Mouse (Mus musculus) stomach, embryonic 16.5 days (tissue): Measurements from ENCODE around the gene Fasn. TPM values are rescaled to one million over a fixed set of nuclear protein-coding genes. Genes with fewer than 3 reads are reported as not detected.
A peak's percentile ranks its signal among the peaks of the same experiment; 100 is the strongest.
"Not testable (repeated sequence)": the region's sequence is repeated elsewhere in the genome, so short reads cannot be mapped to it uniquely, and the experiment has no call there.

Experiments
- ATAC-seq: fragments of 200-750 bp; cut with Nextera tagmentation; 2 replicates; pipeline ENCODE4 v1.8.0; 2017; ENCODE audit warnings: moderate number of reproducible peaks, moderate TSS enrichment; ENCODE audit not compliant: insufficient read depth, low FRiP score
- H3K27ac ChIP-seq: fragments of 300-500 bp; sonication (generic); 2 replicates; pipeline ENCODE4 v1.5.1; 2014; ENCODE audit warnings: low read length
- H3K27me3 ChIP-seq: fragments of 300-500 bp; sonication (generic); 2 replicates; pipeline ENCODE4 v1.6.1; 2014; ENCODE audit warnings: low read length, control low read depth, mixed read lengths; ENCODE audit not compliant: control insufficient read depth, insufficient read depth
- H3K36me3 ChIP-seq: fragments of 300-500 bp; sonication (generic); 2 replicates; pipeline ENCODE4 v1.6.1; 2014; ENCODE audit warnings: low read length; ENCODE audit not compliant: control insufficient read depth, insufficient read depth
- H3K4me1 ChIP-seq: fragments of 300-500 bp; sonication (generic); 2 replicates; pipeline ENCODE4 v1.6.1; 2014; ENCODE audit warnings: low read length, control low read depth, mixed read lengths; ENCODE audit not compliant: control insufficient read depth, insufficient read depth
- H3K4me2 ChIP-seq: fragments of 300-500 bp; sonication (generic); 2 replicates; pipeline ENCODE4 v1.6.1; 2014; ENCODE audit warnings: low read depth, low read length, mixed read lengths
- H3K4me3 ChIP-seq: fragments of 300-500 bp; sonication (generic); replicated peaks from 2 replicates; pipeline ENCODE4 v1.5.1; 2014; ENCODE audit warnings: mild to moderate bottlenecking, low read length
- H3K9ac ChIP-seq: fragments of 300-500 bp; sonication (generic); 2 replicates; pipeline ENCODE4 v1.6.1; 2014; ENCODE audit warnings: low read length
- H3K9me3 ChIP-seq: fragments of 300-500 bp; sonication (generic); replicated peaks from 2 replicates; pipeline ENCODE4 v1.6.1; 2016; ENCODE audit warnings: low read length, control low read depth; ENCODE audit not compliant: control insufficient read depth
- WGBS: fragments of 180-500 bp; shearing (Covaris S2); extraction: QIAGEN DNeasy Blood & Tissue Kit; methylation state at CpG from one replicate; pipeline ENCODE4 v1.1.7; 2014; 5-methylcytosine and 5-hydroxymethylcytosine counted together
- polyA plus RNA-seq: library from polyadenylated mRNA; unstranded; fragments of >200 nt; fragmentation: Nextera tagmentation; extraction: Ambion mirVana; gene quantifications from 2 replicates; pipeline ENCODE4 v1.2.1, GENCODE M21; 2015

The Fasn gene
- polyA plus RNA-seq, 1 experiment from 2014 or later, result 51.9 TPM

GRCm38 (mm10) chr11:120851582-120851981 is 27.2 kb upstream of the Fasn start:
- Histone ChIP-seq H3K9me3 (no peaks in the 10 kb centered on the region), H3K27ac (peak overlapping the region; percentile 74), H3K9ac (no peak overlapping the region), H3K36me3 (no peaks in the 10 kb centered on the region), H3K4me3 (no peak overlapping the region), H3K27me3 (no peaks in the 10 kb centered on the region), H3K4me2 (no peak overlapping the region), H3K4me1 (peaks cover 31% of the 10 kb centered on the region)
- 65% methylated on average over 2 of the region's 2 CpGs for WGBS
- ATAC-seq, result no peak

GRCm38 (mm10) chr11:120851132-120851531 is 26.8 kb upstream of the Fasn start:
- no peak for ATAC-seq
- Histone ChIP-seq H3K4me2 (no peak overlapping the region), H3K9me3 (no peaks in the 10 kb centered on the region), H3K27me3 (no peaks in the 10 kb centered on the region), H3K4me3 (no peak overlapping the region), H3K27ac (peak overlapping the region; percentile 74), H3K4me1 (peaks cover 31% of the 10 kb centered on the region), H3K9ac (no peak overlapping the region), H3K36me3 (no peaks in the 10 kb centered on the region)
- 64% methylated on average over 1 of the region's 1 CpGs for WGBS

GRCm38 (mm10) chr11:120850331-120851030 is 26.1 kb upstream of the Fasn start:
- Histone ChIP-seq H3K9ac (no peak overlapping the region), H3K9me3 (no peaks in the 10 kb centered on the region), H3K27me3 (no peaks in the 10 kb centered on the region), H3K4me1 (peaks cover 31% of the 10 kb centered on the region), H3K4me3 (no peak overlapping the region), H3K27ac (peak overlapping the region; percentile 74), H3K36me3 (no peaks in the 10 kb centered on the region), H3K4me2 (no peak overlapping the region)
- WGBS, result 55% methylated on average over 2 of the region's 2 CpGs
- peak; percentile 77 for ATAC-seq

GRCm38 (mm10) chr11:120846725-120847475 is 22.6 kb upstream of the Fasn start:
- Histone ChIP-seq H3K4me2 (no peak overlapping the region), H3K9me3 (no peaks in the 10 kb centered on the region), H3K9ac (no peak overlapping the region), H3K27me3 (no peaks in the 10 kb centered on the region), H3K4me1 (peaks cover 15% of the 10 kb centered on the region), H3K4me3 (no peak overlapping the region), H3K36me3 (no peaks in the 10 kb centered on the region), H3K27ac (no peak overlapping the region)
- ATAC-seq, result no peak
- WGBS, result 86% methylated on average over 9 of the region's 9 CpGs

GRCm38 (mm10) chr11:120844329-120844728 is 20.0 kb upstream of the Fasn start:
- no peaks in the 10 kb centered on the region for H3K27me3 ChIP-seq
- H3K9ac ChIP-seq, result no peak overlapping the region
- H3K9me3 ChIP-seq, result no peaks in the 10 kb centered on the region
- no peak overlapping the region for H3K4me3 ChIP-seq
- 84% methylated on average over 4 of the region's 4 CpGs for WGBS
- no peak overlapping the region for H3K4me2 ChIP-seq
- no peaks in the 10 kb centered on the region; the same call in 1 of the 2 replicates for H3K4me1 ChIP-seq
- H3K27ac ChIP-seq, result no peak overlapping the region
- no peaks in the 10 kb centered on the region for H3K36me3 ChIP-seq
- ATAC-seq, result no peak

- no peaks in the 10 kb centered on the region for H3K36me3 ChIP-seq
- no peaks in the 10 kb centered on the region for H3K9me3 ChIP-seq
- H3K4me2 ChIP-seq, result no peak overlapping the region
- no peaks in the 10 kb centered on the region for H3K27me3 ChIP-seq
- ATAC-seq, result peak; percentile 69; the same call in 1 of the 2 replicates
- peaks cover 7% of the 10 kb centered on the region; the same call in 1 of the 2 replicates for H3K4me1 ChIP-seq
- peak overlapping the region; percentile 79 for H3K27ac ChIP-seq
- H3K9ac ChIP-seq, result peak overlapping the region; percentile 23; the same call in 1 of the 2 replicates
- WGBS, result 26% methylated on average over 8 of the region's 8 CpGs
- no peak overlapping the region for H3K4me3 ChIP-seq
Measured at GRCm38 (mm10) chr11:120833555-120834280, 9.4 kb upstream of the Fasn start.

GRCm38 (mm10) chr11:120832962-120833361 is 8.6 kb upstream of the Fasn start:
- not testable (repeated sequence) for H3K36me3 ChIP-seq, H3K4me3 ChIP-seq, ATAC-seq, H3K9me3 ChIP-seq, H3K27me3 ChIP-seq, H3K4me1 ChIP-seq, H3K9ac ChIP-seq, H3K4me2 ChIP-seq
- WGBS, result 91% methylated on average over 5 of the region's 5 CpGs
- peak overlapping the region; percentile 79; the same call in 1 of the 2 replicates for H3K27ac ChIP-seq

GRCm38 (mm10) chr11:120831659-120832440 is 7.5 kb upstream of the Fasn start:
- Histone ChIP-seq H3K27me3 (no peaks in the 10 kb centered on the region), H3K27ac (no peak overlapping the region), H3K4me2 (no peak overlapping the region), H3K4me3 (no peak overlapping the region), H3K9ac (no peak overlapping the region), H3K4me1 (peaks cover 7% of the 10 kb centered on the region; the same call in 1 of the 2 replicates), H3K36me3 (no peaks in the 10 kb centered on the region), H3K9me3 (no peaks in the 10 kb centered on the region)
- no peak for ATAC-seq
- 81% methylated on average over 3 of the region's 3 CpGs for WGBS
